Mouse (Mus musculus) right cerebral cortex, postnatal 36 days (tissue): ENCODE measurements at regions not wholly inside any gene's neighbourhood (a gene's known extent, or its start where the extent isn't known, plus 50 kb on each side); places are given as distances from the start of the nearest gene placed in this dataset.
A peak's percentile ranks its signal among the peaks of the same experiment; 100 is the strongest.
"Not testable (repeated sequence)": the region's sequence is repeated elsewhere in the genome, so short reads cannot be mapped to it uniquely, and the experiment has no call there.

ENCODE experiments used
- DNase-seq, 2 experiments: peaks; one replicate each; pipeline ENCODE4 v3.0.0; 2022; ENCODE audit warnings: low spot score in 2 of 2, mixed read lengths in 1 of 2

DNA sequence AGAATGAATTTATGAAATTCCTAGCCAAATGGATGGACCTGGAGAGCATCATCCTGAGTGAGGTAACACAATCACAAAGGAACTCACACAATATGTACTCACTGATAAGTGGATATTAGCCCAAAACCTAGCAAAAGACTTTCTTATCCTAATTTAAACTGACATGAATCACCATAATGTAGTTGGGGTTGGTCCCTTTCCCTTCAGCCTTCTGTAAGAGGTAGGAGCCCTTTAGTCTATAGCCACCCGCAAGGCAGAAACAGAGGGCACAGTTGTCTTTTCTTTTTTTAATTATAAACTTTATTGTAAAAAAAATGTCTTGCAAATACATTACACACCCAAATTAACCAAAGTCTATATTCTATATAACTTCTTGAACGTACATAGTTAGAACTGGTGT lies 81.3 kb downstream of the Ogfrl1 start:
- not testable (repeated sequence) for DNase-seq

DNA sequence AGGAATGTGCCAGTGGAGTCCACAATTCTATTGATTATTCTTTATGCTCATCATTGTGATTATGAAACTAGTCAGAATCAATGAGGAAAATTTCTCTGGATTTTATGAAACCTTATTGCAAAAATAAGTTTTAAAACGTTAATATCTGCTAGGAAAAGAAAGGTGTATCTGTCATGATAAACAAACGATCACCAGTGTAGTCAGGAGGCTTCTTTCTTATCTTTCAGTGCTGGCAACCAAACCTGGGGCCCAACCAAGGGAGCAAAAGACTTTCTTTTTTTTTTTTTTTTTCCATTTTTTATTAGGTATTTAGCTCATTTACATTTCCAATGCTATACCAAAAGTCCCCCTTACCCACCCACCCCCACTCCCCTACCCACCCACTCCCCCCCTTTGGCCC lies 82.7 kb downstream of the Ogfrl1 start:
- DNase-seq, result not testable (repeated sequence)

DNA sequence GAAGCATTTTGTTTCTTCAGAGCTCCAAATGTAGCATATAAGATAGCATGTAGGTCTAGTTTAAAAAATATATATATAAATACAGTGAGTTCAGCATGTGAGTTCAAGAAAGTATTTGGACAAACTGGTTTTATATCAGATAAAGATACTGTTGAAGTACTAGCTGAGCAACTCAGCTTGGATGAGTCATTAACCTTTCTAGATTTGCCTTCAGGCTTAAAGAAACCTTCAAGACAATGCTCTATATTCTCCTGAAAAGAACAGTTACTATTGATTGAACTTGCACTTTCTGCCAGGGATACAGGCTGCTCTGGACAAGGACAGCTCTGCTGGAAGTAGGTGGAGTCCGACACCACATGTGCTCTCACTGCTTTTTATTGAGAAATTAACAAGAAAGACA lies 104.9 kb downstream of the Ogfrl1 start:
- no peak for DNase-seq

DNA sequence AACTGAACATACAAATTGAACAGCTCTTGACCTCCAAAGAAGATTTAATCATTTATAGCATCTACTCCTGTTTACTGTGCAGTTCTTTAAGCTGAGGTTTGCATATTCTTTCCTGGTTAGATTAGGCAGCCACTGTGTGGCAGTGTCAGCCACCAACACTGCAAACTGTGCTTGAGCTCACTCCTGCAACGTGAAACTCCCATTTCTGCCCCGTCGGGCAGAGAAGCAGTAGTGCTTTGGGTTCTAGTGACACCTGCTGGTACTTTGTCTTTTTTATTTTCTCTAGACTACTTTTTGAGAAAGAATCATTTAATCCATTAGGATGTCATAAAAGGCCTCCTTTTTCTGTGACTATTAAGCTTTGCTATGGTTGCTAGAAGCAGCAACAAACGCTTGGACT lies 110.8 kb downstream of the Ogfrl1 start:
- peak; percentile 24 to 46 for DNase-seq

DNA sequence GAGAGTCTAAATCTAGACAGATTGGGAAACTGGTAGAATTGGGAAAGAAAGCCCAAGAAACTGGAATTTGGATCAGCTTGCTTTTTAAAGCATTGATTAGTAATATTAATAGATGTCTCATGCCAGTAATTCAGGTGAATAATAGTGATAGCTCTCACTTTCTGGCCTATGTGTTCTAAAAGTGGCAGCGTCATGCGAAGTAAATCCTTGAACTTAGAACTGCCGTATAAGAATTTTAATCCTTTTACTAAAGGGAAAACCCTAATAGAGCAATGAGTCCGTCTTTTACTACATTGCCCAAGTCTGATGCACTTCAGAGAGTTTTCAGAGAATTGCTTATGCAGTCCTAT lies 114.7 kb downstream of the Ogfrl1 start:
- DNase-seq, result no peak

DNA sequence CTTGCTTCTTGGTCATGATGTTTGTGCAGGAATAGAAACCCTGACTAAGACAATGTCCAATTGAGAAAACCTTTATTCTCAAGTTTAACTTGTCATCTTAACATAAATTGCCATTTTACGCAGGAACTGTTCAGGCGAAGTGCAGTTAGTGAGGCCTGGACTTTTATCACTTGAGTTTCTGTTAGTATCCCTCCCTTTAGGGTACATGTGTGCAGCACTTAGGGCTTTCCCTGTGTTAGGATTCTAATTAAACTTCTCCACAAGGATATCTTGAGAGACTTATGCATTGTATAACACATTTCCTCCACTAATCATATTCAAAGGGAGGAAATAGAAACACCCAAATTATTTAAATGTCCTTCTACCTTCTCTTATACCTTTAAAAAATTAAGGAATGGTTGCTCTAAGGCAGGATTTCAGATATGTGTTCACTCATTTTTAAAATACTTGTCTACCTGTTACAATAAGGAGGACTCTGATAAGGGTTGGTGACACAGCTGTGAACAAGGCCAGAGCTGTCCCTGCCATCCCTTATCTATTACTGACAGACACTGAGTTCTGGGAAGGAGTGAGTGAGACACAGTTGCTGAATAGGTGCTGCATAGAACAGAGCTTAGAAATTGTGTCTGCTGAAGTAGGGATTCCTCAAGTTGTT lies 115.2 kb downstream of the Ogfrl1 start:
- no peak for DNase-seq

DNA sequence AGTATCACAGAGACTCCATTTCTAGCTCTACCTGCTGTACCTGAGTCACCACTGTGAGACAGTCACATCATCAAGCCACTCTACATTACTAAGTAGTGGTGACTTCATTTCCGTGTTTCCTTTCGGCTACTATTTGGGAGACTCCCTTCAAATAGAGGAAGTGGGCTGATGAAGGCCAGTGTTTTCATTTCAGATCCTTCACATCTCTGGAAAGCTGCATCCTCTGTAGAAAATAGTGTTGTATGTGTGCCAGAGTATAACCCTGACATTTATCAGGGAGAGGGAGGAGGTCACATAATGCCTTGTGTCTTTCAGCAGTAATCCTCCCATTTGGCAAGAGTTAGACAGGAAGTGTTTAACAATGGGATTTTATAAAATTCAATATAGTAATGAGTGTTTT lies 117.7 kb downstream of the Ogfrl1 start:
- DNase-seq, result no peak

DNA sequence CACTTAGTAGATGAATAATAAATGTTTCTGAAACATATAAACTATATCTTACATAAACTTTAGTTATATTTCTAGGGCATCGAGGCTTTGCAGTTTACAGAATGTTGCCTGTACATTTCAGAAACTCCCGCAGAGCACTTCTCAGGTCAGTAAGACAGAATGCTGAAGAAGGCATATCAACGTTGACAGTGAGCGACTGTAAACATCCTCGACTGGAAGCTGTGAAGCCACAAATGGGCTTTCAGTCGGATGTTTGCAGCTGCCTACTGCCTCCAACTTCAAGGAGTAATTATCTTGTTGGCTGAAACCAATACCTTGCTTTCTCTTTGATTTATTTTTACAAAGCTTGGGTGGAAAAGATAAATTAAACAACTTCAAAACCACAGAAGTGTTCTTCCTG lies 125.5 kb downstream of the Ogfrl1 start:
- DNase-seq, result no peak

DNA sequence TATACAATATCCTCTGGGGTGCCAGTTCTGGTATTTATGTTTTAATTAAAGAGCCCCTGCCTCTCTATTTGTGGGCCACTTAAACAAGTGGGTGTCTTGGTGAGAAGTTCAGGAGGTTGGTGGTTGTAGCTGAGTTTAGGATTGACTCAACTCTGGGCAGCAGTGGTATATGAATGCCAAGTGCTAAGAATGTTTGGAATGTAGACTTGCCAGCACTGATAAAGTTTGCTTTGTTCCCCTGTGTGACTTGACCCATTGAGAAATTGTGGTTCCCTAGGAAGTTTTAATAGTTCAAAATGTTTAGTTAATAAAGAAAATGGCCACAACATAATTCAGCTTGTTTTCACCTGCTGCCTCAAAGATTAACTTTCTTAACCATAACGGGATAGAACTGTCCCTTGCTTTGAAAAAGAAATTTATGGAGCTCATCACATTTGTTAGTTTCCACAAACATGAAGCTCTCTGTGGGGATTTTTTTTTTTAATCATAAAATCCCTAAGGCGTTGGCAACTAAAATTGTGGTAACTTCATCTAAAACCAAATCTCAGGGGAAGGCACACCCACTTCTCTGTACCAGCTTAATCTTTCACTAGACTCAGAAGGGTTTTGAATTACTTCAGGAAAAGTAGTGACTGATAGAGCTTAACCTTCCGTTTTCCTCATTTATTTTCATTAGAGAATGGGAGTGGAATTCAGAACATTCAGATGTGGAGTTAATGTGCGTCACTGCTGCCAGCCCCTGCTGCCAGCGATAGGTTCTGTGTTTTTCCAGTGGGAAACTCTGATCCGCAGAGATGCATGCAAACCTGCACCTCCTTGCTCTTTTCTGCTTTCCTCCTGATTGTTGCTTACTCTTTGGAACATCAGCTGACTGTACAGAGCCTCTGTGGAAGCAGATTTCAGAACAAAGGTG lies 126.4 kb downstream of the Ogfrl1 start:
- DNase-seq, result no peak

DNA sequence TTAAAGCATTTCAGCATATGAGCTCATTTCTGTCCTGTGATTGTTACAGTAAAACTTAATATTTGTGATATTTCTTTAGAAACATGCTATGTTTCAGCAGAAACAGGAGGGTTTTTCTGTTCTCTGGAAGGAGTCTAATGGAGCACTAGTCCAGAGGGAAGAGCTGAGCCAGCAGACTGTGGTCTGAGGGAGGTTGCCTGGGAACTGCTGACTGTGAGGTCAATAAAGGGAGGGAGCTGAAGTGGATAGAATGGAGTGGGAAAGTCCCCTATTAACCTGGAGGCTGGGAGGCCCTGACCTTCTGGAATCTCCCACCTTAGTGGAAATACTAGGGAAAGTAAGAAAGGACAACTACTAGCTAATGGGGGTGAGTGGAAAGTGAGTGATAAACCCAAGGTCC lies 129.5 kb downstream of the Ogfrl1 start:
- no peak for DNase-seq

DNA sequence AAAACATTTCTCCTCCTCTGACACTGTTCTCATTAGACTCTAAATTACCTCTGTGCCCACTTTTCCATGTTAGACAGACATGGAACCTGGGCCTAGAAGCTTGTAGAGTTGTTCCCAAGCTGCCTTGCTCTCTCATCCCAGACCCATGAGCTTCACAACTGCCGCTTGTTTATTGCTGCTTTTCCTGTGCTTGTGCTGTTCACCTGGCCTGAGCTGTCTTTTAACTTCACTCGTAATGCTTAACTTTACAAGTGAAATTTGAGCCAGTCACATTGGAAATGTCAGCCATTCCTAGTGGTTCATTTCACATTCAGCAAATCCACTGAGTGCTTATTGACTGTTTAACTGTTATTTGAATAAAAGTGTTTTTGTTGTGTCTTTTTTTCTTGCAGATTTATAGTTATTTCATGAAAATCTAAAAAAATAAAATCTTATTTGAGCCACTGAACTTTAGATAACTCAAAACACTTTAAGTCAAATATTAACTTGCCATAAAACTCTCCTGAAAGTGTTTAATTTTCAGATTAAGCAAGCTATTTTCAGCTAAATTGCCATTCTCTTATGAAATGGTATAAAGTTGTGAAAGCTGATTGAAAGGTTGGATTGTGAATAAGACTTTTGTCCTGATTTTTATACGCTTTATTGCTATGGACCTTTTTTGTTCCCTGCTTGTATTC lies 131.9 kb downstream of the Ogfrl1 start:
- DNase-seq, result no peak

DNA sequence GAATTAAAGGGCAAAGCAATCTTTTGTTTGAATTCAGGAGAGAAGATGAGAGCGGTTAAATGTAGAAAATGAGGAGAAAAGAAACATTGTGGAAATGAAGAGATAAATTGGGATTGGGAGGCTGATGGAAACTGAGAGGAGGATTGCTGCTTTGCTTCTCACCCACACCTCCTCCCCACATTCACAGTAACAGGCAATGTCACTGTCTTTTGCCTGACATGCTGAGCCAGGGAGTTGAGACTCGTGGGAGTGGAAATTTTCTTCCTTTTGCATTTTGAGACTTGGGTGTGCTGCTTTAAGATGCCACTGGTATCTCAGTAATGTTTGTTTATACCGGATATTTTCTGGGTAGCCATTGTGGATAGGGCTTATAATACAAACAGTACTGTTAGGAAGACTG lies 133.3 kb downstream of the Ogfrl1 start:
- peak in 1 of 2 experiments; percentile 59 for DNase-seq

DNA sequence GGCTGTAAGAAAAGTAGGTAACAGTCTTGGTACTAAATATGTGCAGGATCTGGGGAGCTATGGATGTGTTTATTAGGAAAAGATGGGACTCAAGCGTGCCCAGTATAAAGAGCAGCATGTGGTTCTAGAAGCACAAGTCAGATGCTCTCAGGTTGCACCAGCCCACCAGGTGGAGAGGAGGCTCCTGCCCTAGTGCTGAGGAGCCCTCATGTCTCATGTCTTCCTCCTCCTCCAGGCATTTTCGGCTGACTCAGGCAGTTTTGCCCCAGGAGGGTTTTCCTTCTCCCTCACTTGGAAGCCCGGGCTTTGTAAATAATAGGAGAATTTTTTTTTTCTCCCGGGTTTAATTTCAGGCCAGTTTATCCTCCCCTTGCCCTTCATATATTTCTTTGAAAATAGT lies 133.8 kb downstream of the Ogfrl1 start:
- no peak for DNase-seq

DNA sequence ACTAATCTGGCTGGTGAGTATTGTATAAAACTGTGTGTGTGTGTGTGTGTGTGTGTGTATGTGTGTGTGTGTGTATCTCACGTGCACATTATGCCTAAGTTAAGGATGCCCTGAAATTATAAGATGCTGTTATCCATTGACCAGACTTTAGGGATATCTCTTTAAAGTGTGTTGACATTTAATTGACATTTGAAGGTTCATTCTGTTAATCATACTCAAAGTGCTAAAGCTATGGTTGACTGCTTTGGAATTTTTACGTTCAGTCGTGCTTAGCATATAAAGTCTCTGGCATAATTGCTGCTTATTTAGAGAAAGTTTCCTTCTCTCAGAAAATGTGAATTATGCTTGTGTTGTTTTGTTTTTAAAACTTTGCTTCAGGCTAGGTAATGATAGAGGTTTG lies 135.9 kb downstream of the Ogfrl1 start:
- no peak for DNase-seq

DNA sequence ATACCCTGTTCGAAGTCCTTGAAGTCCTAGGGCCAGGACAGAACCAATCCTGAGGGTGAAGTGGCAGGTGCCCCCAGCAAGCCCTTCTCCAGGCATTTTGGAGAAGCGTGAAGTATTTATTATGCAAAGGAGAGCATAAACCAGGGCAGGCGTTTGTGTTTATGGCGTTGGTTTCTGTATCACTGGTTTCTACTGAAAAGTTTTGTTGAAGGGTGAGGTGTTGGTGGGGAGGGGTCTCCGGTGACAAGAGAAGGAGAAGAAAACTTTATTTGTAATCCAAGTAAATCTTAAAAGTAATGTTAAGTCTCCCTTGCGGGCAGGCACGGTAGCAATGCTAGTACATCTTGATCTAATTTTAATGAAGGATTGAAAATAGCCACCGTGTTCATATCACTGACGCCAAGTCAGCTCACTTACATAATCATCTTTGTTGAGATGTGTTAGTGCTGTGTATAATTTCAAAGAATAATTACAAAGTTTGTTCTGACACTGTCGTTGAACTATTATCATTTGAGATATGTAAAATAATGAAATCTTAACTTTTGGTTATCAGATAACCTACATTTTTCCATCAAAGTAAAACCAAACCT lies 140.2 kb downstream of the Ogfrl1 start:
- DNase-seq, result peak in 1 of 2 experiments; percentile 9

DNA sequence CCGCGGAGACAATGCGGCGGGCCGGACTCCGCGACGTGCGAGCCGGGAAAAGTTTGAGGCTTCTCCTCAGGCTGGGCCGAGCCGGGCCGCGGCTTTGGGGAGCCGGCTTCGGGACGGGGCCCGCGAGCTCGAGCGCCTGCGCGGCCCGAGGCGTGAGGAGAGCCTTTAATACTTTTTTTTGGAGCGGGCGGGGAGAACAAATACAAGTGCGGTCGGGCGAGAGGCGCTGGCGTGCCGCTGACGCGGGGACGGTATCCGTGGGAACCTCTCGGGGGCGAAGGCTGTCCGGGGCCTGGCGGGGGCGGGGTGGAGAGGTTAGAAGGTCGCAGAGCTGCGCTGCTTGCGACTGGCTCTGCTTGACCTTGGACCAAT lies 141.0 kb downstream of the Ogfrl1 start:
- DNase-seq, result peak; percentile 49 to 54

DNA sequence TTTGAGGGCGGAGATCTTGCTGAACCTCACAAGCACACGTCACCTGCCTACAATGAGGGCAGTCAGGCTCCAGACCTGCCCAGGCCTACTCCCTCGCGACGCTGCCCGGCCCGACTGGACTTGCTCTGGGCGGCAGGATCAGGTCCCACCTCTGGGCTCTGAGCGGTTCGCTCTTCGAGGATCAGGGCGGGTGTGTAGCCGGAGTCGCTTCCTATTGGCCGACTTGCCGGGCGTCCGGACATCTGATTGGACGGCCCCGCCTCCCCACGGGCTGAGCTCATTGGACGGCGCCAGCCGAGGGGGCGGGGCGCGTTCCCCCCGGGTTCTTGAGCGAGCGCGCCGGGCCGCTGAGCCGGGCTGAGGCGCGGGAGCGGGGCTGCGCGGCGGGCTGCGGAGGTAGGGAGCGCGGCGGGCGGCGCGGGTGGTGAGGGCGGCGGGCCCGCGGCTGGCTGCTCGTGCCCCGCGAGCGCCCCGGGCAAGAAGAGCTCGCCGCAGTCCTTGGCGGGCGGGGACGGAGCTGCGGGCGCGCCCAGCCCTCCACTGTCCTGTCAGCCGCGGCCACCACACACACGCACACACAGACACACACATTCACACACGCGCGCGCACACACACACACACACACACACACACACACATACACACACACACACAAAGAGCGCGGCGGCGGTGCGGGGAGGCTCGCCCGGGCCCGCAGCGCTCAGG lies 141.5 kb downstream of the Ogfrl1 start:
- DNase-seq, result peak; percentile 96

DNA sequence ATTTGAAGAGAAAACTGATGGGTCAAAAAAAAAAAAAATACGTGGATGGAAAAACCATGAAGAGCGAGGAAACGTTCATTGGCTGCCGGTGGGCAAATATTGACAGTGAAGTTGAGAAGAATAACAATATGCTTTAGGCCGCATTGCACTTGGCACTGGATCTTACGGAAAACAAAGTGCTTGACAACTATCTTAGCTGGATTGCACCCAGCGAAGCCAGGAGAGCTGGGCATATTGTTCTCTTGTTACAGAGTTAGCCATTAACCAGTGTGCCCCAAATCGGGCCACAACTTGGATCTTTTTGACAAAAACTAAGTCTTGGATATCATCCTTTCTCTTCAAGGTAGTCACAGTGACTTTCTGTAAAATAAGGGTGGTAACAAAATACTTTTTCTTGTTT lies 143.3 kb downstream of the Ogfrl1 start:
- DNase-seq, result no peak

DNA sequence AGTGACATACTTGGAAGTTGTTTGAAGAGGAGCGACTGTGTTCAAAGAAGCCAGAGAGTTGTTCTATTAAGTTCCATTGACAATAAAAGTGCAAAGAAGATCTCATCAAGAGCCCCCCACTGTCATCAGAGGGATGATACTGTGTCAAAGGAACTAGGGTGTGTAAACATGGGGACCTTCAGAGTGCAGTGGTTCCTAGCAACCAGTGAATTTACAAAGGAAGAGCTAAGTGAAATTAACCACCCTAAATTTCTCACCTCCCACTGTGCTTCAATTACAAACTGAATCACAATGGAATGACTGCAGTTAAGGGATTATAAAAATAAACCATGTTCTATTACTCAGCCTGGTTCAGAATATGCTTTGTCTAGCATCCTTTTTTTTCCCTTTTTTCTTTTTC lies 129.5 kb upstream of the 4933415F23Rik start:
- no peak for DNase-seq

DNA sequence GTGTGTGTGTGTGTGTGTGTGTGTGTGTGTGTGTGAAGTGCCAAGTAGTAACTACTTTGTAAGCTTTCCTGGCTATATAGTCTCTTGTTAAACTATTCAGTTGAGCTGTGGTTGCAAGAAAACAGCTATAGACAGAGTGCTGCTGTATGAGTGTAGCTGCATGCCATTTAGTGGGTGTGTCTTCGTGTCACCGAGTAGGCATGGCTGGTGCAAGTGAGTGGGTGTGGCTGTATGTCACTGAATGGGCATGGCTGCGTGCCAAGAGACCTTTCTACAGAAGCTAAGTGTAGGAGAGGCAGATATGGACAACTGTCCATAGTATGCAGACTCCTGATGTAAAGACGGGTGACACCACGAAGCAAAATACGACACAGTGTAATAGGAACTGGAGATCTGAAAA lies 126.4 kb upstream of the 4933415F23Rik start:
- no peak for DNase-seq

DNA sequence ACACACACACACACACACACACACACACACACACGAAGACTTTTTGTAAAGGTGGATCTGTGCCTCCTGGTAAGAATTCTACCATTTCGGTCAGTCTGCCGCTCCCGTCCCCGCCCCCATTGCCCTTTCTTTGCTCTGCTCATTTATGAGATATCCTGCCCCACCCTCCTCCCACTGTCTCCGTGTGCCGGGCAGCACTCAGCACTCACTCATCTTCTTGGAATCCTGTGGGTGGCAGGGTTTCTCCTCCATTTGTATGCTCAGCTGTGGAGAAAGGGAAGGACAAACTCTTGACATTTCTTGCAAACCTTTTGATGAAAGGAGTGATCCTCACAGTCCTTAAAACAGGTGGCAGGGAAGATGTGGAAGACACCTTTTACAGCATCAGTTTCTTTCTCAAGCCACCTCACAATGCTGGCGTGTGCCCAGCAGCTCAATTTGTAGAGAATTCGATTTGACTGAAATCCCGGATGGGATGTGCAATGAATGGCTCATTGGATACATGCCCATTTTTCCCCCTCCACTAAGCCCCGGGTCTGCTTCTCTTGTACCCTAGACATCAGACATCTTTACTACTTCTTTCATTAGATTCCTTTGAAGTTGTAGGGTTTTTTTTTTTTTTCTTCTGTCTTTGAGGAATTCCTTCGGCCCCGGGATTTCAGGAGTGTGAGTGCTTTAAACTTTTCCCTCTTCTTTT lies 112.6 kb upstream of the 4933415F23Rik start:
- DNase-seq, result no peak
